Comparison of ENCODE assay signal across 18 mouse cellular contexts in the genomic region with DNA sequence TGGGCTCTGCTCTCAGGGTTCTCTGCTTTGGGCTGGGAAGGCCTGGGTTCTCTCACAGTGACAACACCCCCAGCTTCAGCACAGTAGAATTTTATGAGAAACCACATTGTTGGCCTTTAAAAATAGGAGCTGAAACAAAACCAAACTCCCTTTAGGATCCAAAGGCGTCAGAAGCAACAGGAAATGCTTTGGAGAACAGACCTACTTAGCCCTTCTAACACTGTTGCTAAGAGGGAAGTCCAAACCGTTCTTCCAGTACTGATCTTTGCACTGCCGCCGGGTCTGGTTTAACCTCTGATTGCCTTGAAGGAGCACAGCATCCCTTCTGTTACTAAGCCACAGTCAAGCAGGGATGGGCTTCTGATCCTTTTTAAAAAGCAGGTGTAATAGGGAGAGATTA. TPM values are rescaled to one million over a fixed set of nuclear protein-coding genes. Genes with fewer than 3 reads are reported as not detected.
DNase-seq lines count a peak whose midpoint lies in the region; ATAC-seq and TF ChIP-seq lines count a peak whose summit lies in the region.
"Had no signal": no experiment of that assay in that cellular context is flagged by ENCODE, and none has a peak within 500 bp of the region (broad histone marks: within the 10 kb centered on the region; RNA-seq: fewer than 3 reads in every experiment).

No protein-coding gene starts in this region.

- H3K9ac ChIP-seq in hindbrain, embryonic 14.5 days = no peak overlapping the region
- H3K9ac ChIP-seq in hindbrain, embryonic 16.5 days (ENCODE audit: low read depth, low read length) = no peak overlapping the region
- H3K9ac ChIP-seq in midbrain, embryonic 13.5 days (replicated peaks) = no peak overlapping the region
- H3K9ac ChIP-seq: heart, embryonic 15.5 days had no signal

- H3K27ac ChIP-seq in hindbrain, embryonic 14.5 days = 0 out of 2 replicates have a peak overlapping the region, but pooled peaks have one; percentile 39
- H3K27ac ChIP-seq in hindbrain, embryonic 16.5 days (ENCODE audit: low read depth, low read length) = no peak overlapping the region; the same call in 1 of the 2 replicates
- peak overlapping the region; percentile 70 for H3K27ac ChIP-seq in cortical plate, adult 2 months (ENCODE audit: insufficient read depth, low read length)
- peak overlapping the region; percentile 58 for H3K27ac ChIP-seq in midbrain, embryonic 13.5 days
- H3K27ac ChIP-seq: heart, embryonic 15.5 days; hindbrain, embryonic 10.5 days; neural tube, embryonic 13.5 days had no signal

- no peak overlapping the region for H3K4me2 ChIP-seq in hindbrain, embryonic 14.5 days (replicated peaks)
- H3K4me2 ChIP-seq in hindbrain, embryonic 16.5 days (ENCODE audit: low read length) = no peak overlapping the region
- no peak overlapping the region for H3K4me2 ChIP-seq in midbrain, embryonic 13.5 days (replicated peaks)
- H3K4me2 ChIP-seq: heart, embryonic 15.5 days; neural tube, embryonic 13.5 days had no signal

- DNase-seq in hindbrain, embryonic 14.5 days (ENCODE audit: low spot score) = no peak
- DNase-seq in layer of hippocampus, postnatal 14 days (ENCODE audit: low spot score in 2 of 2) = peak; percentile 21 to 26
- no peak for DNase-seq in layer of hippocampus, postnatal 25 days (ENCODE audit: extremely low spot score in 1 of 2, low spot score in 1 of 2)
- DNase-seq in urinary bladder, postnatal 4 days (ENCODE audit: low spot score in 2 of 2) = no peak
- no peak for DNase-seq in urinary bladder, postnatal 25 days (ENCODE audit: low spot score)
- DNase-seq: adrenal gland, adult 2 months; cerebellum, adult 9-10 months; layer of hippocampus, adult 9-11 months; lung, postnatal 36 days; thymus, adult 2 months had no signal

- H3K36me3 ChIP-seq in hindbrain, embryonic 14.5 days (replicated peaks; ENCODE audit: control insufficient read depth, insufficient read depth) = no peaks in the 10 kb centered on the region
- no peaks in the 10 kb centered on the region for H3K36me3 ChIP-seq in hindbrain, embryonic 16.5 days (ENCODE audit: control insufficient read depth, insufficient read depth, low read length)
- H3K36me3 ChIP-seq in midbrain, embryonic 13.5 days = no peaks in the 10 kb centered on the region
- H3K36me3 ChIP-seq: heart, embryonic 15.5 days; hindbrain, embryonic 10.5 days; neural tube, embryonic 13.5 days had no signal

- TF ChIP-seq POLR2A in cortical plate, adult 2 months (IDR thresholded peaks at IDR 0.05; ENCODE audit: extremely low read depth, insufficient read depth, low read length) = no peak

- H3K27me3 ChIP-seq in hindbrain, embryonic 14.5 days (ENCODE audit: control insufficient read depth, insufficient read depth, low read length) = 0 out of 2 replicates have a peak, but pooled peaks cover 3% of the 10 kb centered on the region
- H3K27me3 ChIP-seq in hindbrain, embryonic 16.5 days (replicated peaks; ENCODE audit: control insufficient read depth, insufficient read depth, low read length) = no peaks in the 10 kb centered on the region
- no peaks in the 10 kb centered on the region for H3K27me3 ChIP-seq in midbrain, embryonic 13.5 days
- H3K27me3 ChIP-seq: heart, embryonic 15.5 days; neural tube, embryonic 13.5 days had no signal

- no peaks in the 10 kb centered on the region for H3K9me3 ChIP-seq in hindbrain, embryonic 14.5 days (ENCODE audit: control insufficient read depth, low read length)
- no peaks in the 10 kb centered on the region for H3K9me3 ChIP-seq in hindbrain, embryonic 16.5 days (ENCODE audit: control insufficient read depth, low read length)
- no peaks in the 10 kb centered on the region; the same call in 1 of the 2 replicates for H3K9me3 ChIP-seq in midbrain, embryonic 13.5 days
- H3K9me3 ChIP-seq: heart, embryonic 15.5 days; hindbrain, embryonic 10.5 days; neural tube, embryonic 13.5 days had no signal

- no peak for ATAC-seq in hindbrain, embryonic 14.5 days (ENCODE audit: low FRiP score)
- ATAC-seq in hindbrain, embryonic 16.5 days = no peak
- no peak for ATAC-seq in midbrain, embryonic 13.5 days

- H3K4me1 ChIP-seq in hindbrain, embryonic 14.5 days (replicated peaks; ENCODE audit: control insufficient read depth, insufficient read depth, low read length) = peaks cover 14% of the 10 kb centered on the region
- peaks cover 14% of the 10 kb centered on the region for H3K4me1 ChIP-seq in hindbrain, embryonic 16.5 days (ENCODE audit: control insufficient read depth, insufficient read depth, low read depth, low read length)
- H3K4me1 ChIP-seq in cortical plate, adult 2 months (ENCODE audit: control insufficient read depth, insufficient read depth, low read length) = peaks cover 11% of the 10 kb centered on the region
- H3K4me1 ChIP-seq in midbrain, embryonic 13.5 days (replicated peaks) = peaks cover 25% of the 10 kb centered on the region
- H3K4me1 ChIP-seq: heart, embryonic 15.5 days had no signal

- WGBS in hindbrain, embryonic 14.5 days = 44% methylated on average over 4 of the region's 4 CpGs
- WGBS in hindbrain, embryonic 16.5 days = 40% methylated on average over 4 of the region's 4 CpGs
- 31% methylated on average over 4 of the region's 4 CpGs for WGBS in midbrain, embryonic 13.5 days

- H3K4me3 ChIP-seq in hindbrain, embryonic 14.5 days (replicated peaks; ENCODE audit: low read length) = no peak overlapping the region
- H3K4me3 ChIP-seq in hindbrain, embryonic 16.5 days (ENCODE audit: low read length) = no peak overlapping the region
- no peak overlapping the region for H3K4me3 ChIP-seq in cortical plate, adult 2 months (ENCODE audit: insufficient read depth, low read length)
- H3K4me3 ChIP-seq in midbrain, embryonic 13.5 days (replicated peaks) = no peak overlapping the region
- H3K4me3 ChIP-seq: heart, embryonic 15.5 days; hindbrain, embryonic 10.5 days; neural tube, embryonic 13.5 days had no signal

- TF ChIP-seq CTCF in cortical plate, adult 2 months (IDR thresholded peaks at IDR 0.05; ENCODE audit: extremely low read depth, insufficient read depth, low read length) = no peak

RNA-seq across cellular contexts. Expression of a gene that starts 33.3 kb away (rescaled TPM):
- polyA plus RNA-seq in hindbrain, embryonic 14.5 days (2014; fragmentation: Nextera tagmentation; extraction: Ambion mirVana) = 1.4 and 1.8 TPM in 2 replicates
- 1.4 and 1.9 TPM in 2 replicates for polyA plus RNA-seq in hindbrain, embryonic 16.5 days (2015; fragmentation: Nextera tagmentation; extraction: Ambion mirVana)
- not detected for total RNA-seq in layer of hippocampus, postnatal 14 days (2021)
- total RNA-seq in layer of hippocampus, postnatal 25 days (2021) = not detected
- polyA plus RNA-seq in cortical plate, adult 2 months (2012; rRNA removed) = 0.13 TPM in 1 of 2 replicates, not detected in the other
- 0.31 and 0.35 TPM in 2 replicates for polyA plus RNA-seq in midbrain, embryonic 13.5 days (2015; fragmentation: Nextera tagmentation; extraction: Ambion mirVana)
- total RNA-seq: adrenal gland, adult 2 months; ES-E14 had no signal
- polyA plus RNA-seq: adrenal gland, adult 2 months; heart, embryonic 15.5 days; hindbrain, embryonic 10.5 days; liver, embryonic 16.5 days had no signal

Comparison
In these comparisons a context has a peak if more than half of its experiments do, and no peak if none do; other contexts are left out.
1. DNase-seq: peak in layer of hippocampus, postnatal 14 days (2 of 2); none in hindbrain, embryonic 14.5 days (single experiment), layer of hippocampus, postnatal 25 days (0 of 2), urinary bladder, postnatal 4 days (0 of 2) and urinary bladder, postnatal 25 days (single experiment).